Mouse (Mus musculus) kidney, postnatal 4 days (tissue): ENCODE data around the gene Gclm.
"Not testable (repeated sequence)": the region's sequence is repeated elsewhere in the genome, so short reads cannot be mapped to it uniquely, and the experiment has no call there.

Experiments used
- DNase-seq, 2 experiments: peaks; one replicate each; pipeline ENCODE4 v3.0.0; 2021; ENCODE audit warnings: mixed read lengths in 2 of 2

Gclm gene

GRCm38 (mm10) chr3:122243416-122244167 is 1.8 kb upstream of the Gclm start:
- DNase-seq, result no peak

DNA sequence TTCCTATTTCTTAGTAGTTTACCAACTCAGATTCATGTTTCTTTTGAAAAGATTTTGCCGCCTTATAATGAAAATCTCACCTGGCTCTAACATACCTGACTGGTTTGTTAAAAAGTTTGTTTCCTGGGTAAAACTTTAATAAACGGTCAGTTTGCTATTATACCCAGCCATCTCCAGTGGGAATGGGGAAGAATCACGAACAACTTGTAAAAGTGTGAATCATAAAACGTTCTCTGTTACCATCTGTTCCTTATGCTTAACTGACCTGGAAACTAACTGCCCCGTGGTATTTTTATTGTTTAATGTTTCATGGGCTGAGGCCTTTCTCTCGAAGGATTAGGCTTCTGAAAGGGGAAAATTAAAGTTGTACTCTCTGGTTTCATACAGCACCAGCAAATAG is 598 bp upstream of the Gclm start:
- DNase-seq, result no peak

GRCm38 (mm10) chr3:122245878-122246332 is 548 bp downstream of the Gclm start:
- peak; percentile 75 to 86 for DNase-seq

DNA sequence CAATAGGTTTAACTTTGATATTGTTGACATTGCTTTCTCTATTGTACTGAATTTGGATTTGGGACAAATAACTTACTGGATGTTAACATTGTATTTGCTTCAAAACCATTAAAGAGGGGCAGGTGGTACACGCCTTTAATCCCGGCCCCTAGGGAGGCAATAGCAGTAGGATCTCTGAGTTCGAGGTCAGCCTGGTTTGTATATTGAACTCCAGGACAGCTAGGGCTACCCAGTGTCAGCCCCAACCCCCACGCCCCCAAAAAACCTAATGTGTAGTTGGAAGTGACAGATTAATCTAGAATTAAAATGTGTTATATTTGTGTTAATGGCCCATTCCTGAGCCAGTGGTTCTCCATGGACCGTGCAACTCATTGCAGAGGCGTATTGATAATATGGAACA is 1.0 kb downstream of the Gclm start:
- DNase-seq, result no peak

DNA sequence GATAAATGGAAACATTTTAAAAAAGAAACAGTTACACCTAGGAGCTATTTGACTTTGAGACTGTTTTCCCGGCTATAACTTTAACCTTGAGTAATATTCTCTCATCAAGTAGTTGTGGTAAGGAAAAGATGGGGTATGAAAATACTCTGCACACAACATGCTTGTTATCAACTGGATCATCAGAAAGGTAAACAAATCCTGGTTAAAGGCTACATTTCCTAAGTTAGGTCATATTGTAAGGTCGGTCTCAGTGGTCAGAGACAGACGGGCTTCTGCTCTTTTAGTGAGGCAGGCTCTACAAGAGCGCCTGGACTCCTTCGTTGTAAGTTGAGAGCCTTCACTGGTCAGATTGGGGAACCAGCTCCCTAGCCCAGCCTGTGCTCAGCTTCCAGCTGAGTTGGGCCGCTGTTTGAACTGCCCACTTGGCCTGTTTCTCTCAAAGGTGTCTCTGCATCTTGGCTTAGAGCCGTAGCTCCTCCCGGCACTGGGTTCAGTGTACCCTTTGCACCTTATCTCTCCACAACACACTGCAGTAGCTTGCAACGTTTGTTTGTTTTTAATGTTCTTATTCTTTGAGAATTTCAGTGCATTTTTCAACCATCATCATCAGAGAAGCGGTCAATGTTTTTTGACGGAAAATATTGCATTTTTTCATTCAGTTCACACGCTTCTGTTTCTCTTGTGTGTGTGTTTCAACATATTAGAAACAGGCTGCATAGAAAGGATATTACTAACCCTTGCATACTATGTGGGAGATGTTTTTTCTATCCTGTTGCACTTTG is 1.8 kb downstream of the Gclm start:
- no peak for DNase-seq

- no peak for DNase-seq
Observed at GRCm38 (mm10) chr3:122247768-122248100, 2.4 kb downstream of the Gclm start.

DNA sequence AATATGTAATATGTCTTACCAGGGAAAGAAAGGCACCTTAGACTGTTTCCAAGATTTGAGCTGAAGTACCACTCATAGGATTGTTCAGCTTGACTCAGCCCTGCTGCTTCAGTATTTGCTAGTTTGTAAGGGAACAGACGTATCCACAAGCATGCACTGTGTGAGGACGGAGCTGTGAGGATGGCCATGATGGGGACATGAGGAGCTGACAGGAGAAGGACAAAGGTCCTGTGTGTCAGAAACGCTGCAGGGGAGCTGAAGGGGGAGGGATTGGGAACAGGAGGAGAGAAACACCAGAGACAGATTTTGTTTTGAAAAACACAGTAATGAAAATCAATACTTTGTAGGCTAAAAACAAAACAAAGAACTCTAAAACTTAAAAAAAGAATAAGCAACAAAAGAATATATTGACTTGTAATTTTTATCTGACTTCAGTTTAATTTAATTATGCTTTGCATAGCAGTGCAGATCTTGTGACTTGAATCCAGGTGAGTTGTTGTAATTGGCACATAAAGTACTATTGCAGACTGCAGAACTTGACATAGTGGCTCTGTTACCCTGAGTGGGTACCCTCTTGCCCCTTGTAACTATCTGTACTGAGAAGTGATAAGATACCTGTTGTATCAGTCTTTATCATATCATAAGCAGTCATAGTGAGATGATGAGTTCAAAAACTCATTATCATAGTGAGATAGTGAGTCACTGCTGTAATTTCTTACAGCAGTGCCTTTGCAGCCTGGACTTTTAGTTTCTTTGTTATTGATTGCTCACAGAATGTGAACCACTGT is 7.3 kb downstream of the Gclm start:
- no peak for DNase-seq

GRCm38 (mm10) chr3:122254050-122254449 is 8.7 kb downstream of the Gclm start:
- not testable (repeated sequence) for DNase-seq

DNA sequence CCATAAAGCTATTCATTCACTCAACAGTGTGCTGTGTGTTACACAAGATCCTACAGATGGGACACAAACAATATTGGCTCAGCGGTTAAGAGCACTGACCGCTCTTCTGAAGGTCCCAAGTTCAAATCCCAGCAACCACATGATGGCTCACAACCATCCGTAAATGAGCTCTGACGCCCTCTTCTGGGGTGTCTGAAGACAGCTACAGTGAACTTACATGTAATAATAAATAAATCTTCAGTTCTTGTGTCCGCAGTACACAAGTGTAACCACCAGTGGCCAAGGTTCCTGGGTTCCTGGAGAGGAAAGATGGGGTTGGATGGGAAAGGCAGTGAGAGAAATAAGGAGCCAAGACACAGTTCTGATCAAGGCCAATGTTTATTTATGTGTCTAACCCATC is 24.6 kb downstream of the Gclm start:
- peak in 1 of 2 experiments; percentile 18 for DNase-seq

DNA sequence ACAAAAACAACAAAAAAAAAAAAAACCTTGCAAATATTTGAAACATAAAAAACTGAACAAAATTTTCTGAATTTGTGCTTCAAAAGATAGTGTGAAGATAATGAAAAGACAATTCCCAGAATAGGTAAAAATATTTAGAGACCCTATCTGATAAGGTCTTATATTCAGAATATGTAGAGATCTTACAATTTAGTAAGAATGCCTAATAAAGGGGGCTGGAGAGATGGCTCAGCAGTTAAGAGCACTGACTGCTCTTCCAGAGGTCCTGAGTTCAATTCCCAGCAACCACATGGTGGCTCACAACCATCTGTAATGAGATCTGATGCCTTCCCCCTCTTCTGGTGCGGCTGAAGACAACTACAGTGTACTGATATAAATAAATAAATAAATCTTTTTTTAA is 27.2 kb downstream of the Gclm start:
- DNase-seq, result not testable (repeated sequence)

DNA sequence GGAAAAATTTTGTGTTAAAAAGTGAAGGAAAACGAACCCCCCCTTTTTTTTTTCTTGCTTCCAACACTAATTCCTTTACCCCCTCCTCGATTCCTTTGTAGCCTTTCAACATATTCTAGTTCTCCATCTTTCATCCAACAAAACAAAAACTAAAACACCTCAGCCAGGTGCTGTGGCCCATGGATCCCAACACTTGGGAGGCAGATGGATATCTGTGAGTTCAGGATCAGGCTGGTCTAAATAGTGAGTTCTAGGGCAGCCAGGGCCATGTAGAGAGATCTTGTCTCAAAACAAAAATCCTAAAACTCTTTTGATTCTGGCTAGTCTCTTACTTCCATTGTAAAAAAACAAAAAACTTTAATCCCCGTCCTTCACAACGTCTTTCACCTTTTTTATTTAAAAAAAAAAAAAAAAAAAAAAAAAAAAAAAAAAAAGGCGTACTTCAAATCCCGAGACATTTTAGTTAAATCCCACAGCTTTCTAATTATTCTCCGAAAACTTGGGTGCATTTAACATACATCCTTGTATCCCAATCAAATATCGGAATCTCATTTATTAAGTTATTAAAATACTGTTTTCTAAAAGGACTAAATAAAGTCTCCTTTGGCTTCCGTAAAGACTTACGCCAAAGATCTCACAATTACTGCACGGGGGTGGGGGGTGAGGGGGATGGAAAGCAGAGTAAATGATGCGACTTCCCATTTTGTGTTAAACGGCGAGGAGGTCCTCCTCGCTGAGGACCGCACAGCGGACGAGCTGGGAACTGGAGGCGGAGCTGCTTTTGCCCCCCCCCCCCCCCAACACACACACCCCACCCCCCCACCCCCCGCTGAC is 28.3 kb downstream of the Gclm start:
- DNase-seq, result no peak

- peak; percentile 94 to 96 for DNase-seq
Observed at GRCm38 (mm10) chr3:122274241-122275024, 29.1 kb downstream of the Gclm start, which contains the start of gene Dnttip2. TSS of gene Dnttip2 (plus strand) at chr3:122274388.

GRCm38 (mm10) chr3:122275111-122275510 is 29.8 kb downstream of the Gclm start:
- DNase-seq, result no peak

- DNase-seq, result no peak
Observed at GRCm38 (mm10) chr3:122287195-122287594, 41.8 kb downstream of the Gclm start.

GRCm38 (mm10) chr3:122288613-122289195 is 43.3 kb downstream of the Gclm start:
- no peak for DNase-seq

DNA sequence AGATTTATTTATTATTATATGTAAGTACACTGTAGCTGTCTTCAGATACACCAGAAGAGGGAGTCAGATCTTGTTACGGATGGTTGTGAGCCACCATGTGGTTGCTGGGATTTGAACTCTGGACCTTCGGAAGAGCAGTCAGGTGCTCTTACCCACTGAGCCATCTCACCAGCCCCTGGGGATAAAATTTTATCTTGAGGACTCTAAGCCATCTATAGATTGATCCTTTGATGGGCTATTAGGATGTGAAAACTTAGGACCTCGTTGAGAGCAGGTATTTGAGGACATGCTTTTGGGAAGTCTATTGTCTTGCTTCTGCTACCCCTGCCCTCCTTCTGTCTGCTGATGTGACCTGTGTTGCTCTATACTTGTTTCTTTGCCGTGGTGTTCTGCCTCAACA is 44.0 kb downstream of the Gclm start:
- DNase-seq, result not testable (repeated sequence)

DNA sequence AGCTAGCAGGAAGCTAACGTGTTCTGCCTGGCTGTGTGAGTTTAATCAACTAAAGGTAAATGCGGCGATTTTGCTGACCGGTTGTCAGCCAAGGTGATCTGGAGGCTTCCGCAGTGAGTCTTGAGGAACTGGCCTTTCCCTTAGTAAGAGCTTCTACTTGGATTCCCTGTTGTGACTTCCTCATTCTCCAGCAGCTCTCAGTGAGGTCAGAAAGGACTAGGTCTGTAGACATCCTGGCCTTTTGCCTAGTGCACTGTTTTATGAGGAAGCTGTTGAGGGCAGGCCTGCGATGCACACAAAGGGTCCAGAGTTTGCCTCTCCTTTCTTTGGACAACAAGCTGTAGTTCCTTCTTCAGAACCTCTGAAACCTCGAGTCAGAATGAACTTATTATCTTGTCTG is 45.3 kb downstream of the Gclm start:
- peak in 1 of 2 experiments; percentile 24 for DNase-seq

DNA sequence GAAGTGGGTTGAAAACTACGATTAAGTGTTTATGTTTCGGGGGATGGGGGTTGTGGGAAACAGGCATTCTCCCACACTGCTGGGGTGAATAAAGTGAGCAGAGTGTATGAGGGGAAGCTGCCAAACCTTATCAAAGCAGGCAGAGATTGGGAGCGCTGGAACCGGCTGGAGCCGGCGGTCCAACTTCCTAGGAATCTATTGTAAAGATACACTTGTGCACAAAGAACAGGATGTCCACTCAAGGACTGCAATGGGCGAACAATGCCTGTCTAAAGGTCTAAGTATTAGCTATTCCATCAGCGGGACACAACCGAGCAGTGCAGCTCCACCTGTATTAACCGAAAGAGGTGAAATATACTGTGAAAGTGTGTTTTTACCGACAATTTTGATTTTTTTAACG is 46.5 kb downstream of the Gclm start:
- no peak for DNase-seq

GRCm38 (mm10) chr3:122292300-122293222 is 47.2 kb downstream of the Gclm start:
- peak; percentile 96 for DNase-seq
